Mouse (Mus musculus): ENCODE measurements around the gene Clybl. TPM values are rescaled to one million over a fixed set of nuclear protein-coding genes. Genes with fewer than 3 reads are reported as not detected.

Clybl gene
- polyA plus RNA-seq, 1 experiment from 2014 or later = 34.3 TPM

- Histone ChIP-seq H3K4me3 (ENCODE audit: low read depth, low read length) (no peak overlapping the region), H3K36me3 (ENCODE audit: control insufficient read depth, insufficient read depth, low read length) (no peaks in the 10 kb centered on the region), H3K4me1 (replicated peaks; ENCODE audit: control insufficient read depth, insufficient read depth, low read length) (peaks cover 8% of the 10 kb centered on the region; the same call in 1 of the 2 replicates), H3K27me3 (ENCODE audit: control insufficient read depth, insufficient read depth, low read length) (peaks cover 3% of the 10 kb centered on the region), H3K4me2 (ENCODE audit: low read depth, low read length, severe bottlenecking) (peak overlapping the region; percentile 38; the same call in 1 of the 2 replicates), H3K27ac (ENCODE audit: low read depth, low read length) (peak overlapping the region; percentile 39; the same call in 1 of the 2 replicates), H3K9me3 (ENCODE audit: control insufficient read depth, low read length) (no peaks in the 10 kb centered on the region), H3K9ac (ENCODE audit: low read length) (peak overlapping the region; percentile 2; the same call in 1 of the 2 replicates)
- peak; percentile 72 for ATAC-seq (replicated peaks; ENCODE audit: low FRiP score)
- DNase-seq (ENCODE audit: low spot score) = peak; percentile 80
- WGBS = 3% methylated on average over 19 of the region's 19 CpGs
Measured at GRCm38 (mm10) chr14:122373458-122373857, 192.0 kb downstream of the Clybl start.

GRCm38 (mm10) chr14:122374285-122374997 lies 192.9 kb downstream of the Clybl start:
- Histone ChIP-seq H3K4me3 (ENCODE audit: low read depth, low read length) (no peak overlapping the region), H3K4me2 (ENCODE audit: low read depth, low read length, severe bottlenecking) (peak overlapping the region; percentile 26; the same call in 1 of the 2 replicates), H3K27ac (ENCODE audit: low read depth, low read length) (no peak overlapping the region), H3K9me3 (ENCODE audit: control insufficient read depth, low read length) (no peaks in the 10 kb centered on the region), H3K4me1 (replicated peaks; ENCODE audit: control insufficient read depth, insufficient read depth, low read length) (peaks cover 8% of the 10 kb centered on the region; the same call in 1 of the 2 replicates), H3K9ac (ENCODE audit: low read length) (no peak overlapping the region), H3K27me3 (ENCODE audit: control insufficient read depth, insufficient read depth, low read length) (peaks cover 3% of the 10 kb centered on the region), H3K36me3 (ENCODE audit: control insufficient read depth, insufficient read depth, low read length) (no peaks in the 10 kb centered on the region)
- DNase-seq (ENCODE audit: low spot score) = peak; percentile 79
- 4% methylated on average over 9 of the region's 9 CpGs for WGBS
- ATAC-seq (replicated peaks; ENCODE audit: low FRiP score) = peak; percentile 82

- ATAC-seq (replicated peaks; ENCODE audit: low FRiP score) = peak; percentile 47
- Histone ChIP-seq H3K4me1 (replicated peaks; ENCODE audit: control insufficient read depth, insufficient read depth, low read length) (peaks cover 8% of the 10 kb centered on the region; the same call in 1 of the 2 replicates), H3K9ac (ENCODE audit: low read length) (peak overlapping the region; percentile 24)
Measured at GRCm38 (mm10) chr14:122375070-122375811, 193.7 kb downstream of the Clybl start.

GRCm38 (mm10) chr14:122376482-122377143 lies 195.1 kb downstream of the Clybl start:
- DNase-seq (ENCODE audit: low spot score) = peak; percentile 44
- Histone ChIP-seq H3K4me1 (replicated peaks; ENCODE audit: control insufficient read depth, insufficient read depth, low read length) (peaks cover 8% of the 10 kb centered on the region; the same call in 1 of the 2 replicates), H3K4me2 (ENCODE audit: low read depth, low read length, severe bottlenecking) (peak overlapping the region; percentile 43), H3K36me3 (ENCODE audit: control insufficient read depth, insufficient read depth, low read length) (no peaks in the 10 kb centered on the region), H3K27me3 (ENCODE audit: control insufficient read depth, insufficient read depth, low read length) (peaks cover 3% of the 10 kb centered on the region), H3K4me3 (ENCODE audit: low read depth, low read length) (peak overlapping the region; percentile 13; the same call in 1 of the 2 replicates), H3K27ac (ENCODE audit: low read depth, low read length) (peak overlapping the region; percentile 68), H3K9ac (ENCODE audit: low read length) (peak overlapping the region; percentile 53), H3K9me3 (ENCODE audit: control insufficient read depth, low read length) (no peaks in the 10 kb centered on the region)
- 37% methylated on average over 9 of the region's 9 CpGs for WGBS
- ATAC-seq (replicated peaks; ENCODE audit: low FRiP score) = no peak

More at GRCm38 (mm10) chr14:122375070-122375811, 193.7 kb downstream of the Clybl start:
- Histone ChIP-seq H3K9me3 (ENCODE audit: control insufficient read depth, low read length) (no peaks in the 10 kb centered on the region), H3K4me2 (ENCODE audit: low read depth, low read length, severe bottlenecking) (peak overlapping the region; percentile 0; the same call in 1 of the 2 replicates), H3K36me3 (ENCODE audit: control insufficient read depth, insufficient read depth, low read length) (no peaks in the 10 kb centered on the region), H3K4me3 (ENCODE audit: low read depth, low read length) (no peak overlapping the region), H3K27me3 (ENCODE audit: control insufficient read depth, insufficient read depth, low read length) (peaks cover 3% of the 10 kb centered on the region), H3K27ac (ENCODE audit: low read depth, low read length) (peak overlapping the region; percentile 79)
- 16% methylated on average over 12 of the region's 12 CpGs for WGBS
- peak; percentile 60 for DNase-seq (ENCODE audit: low spot score)

GRCm38 (mm10) chr14:122377681-122378080 lies 196.2 kb downstream of the Clybl start:
- H3K4me3 ChIP-seq (ENCODE audit: low read depth, low read length) = no peak overlapping the region
- peak; percentile 48 for DNase-seq (ENCODE audit: low spot score)
- H3K36me3 ChIP-seq (ENCODE audit: control insufficient read depth, insufficient read depth, low read length) = no peaks in the 10 kb centered on the region
- H3K9ac ChIP-seq (ENCODE audit: low read length) = no peak overlapping the region
- ATAC-seq (replicated peaks; ENCODE audit: low FRiP score) = no peak
- WGBS = 32% methylated on average over 6 of the region's 6 CpGs
- peaks cover 3% of the 10 kb centered on the region for H3K27me3 ChIP-seq (ENCODE audit: control insufficient read depth, insufficient read depth, low read length)
- peak overlapping the region; percentile 68; the same call in 1 of the 2 replicates for H3K27ac ChIP-seq (ENCODE audit: low read depth, low read length)
- peak overlapping the region; percentile 29; the same call in 1 of the 2 replicates for H3K4me2 ChIP-seq (ENCODE audit: low read depth, low read length, severe bottlenecking)
- no peaks in the 10 kb centered on the region for H3K9me3 ChIP-seq (ENCODE audit: control insufficient read depth, low read length)
- peaks cover 8% of the 10 kb centered on the region; the same call in 1 of the 2 replicates for H3K4me1 ChIP-seq (replicated peaks; ENCODE audit: control insufficient read depth, insufficient read depth, low read length)

- DNase-seq (ENCODE audit: low spot score) = peak; percentile 42
- H3K9me3 ChIP-seq (ENCODE audit: control insufficient read depth, low read length) = no peaks in the 10 kb centered on the region
- peaks cover 6% of the 10 kb centered on the region; the same call in 1 of the 2 replicates for H3K4me1 ChIP-seq (replicated peaks; ENCODE audit: control insufficient read depth, insufficient read depth, low read length)
- WGBS = 92% methylated on average over 9 of the region's 9 CpGs
- H3K4me2 ChIP-seq (ENCODE audit: low read depth, low read length, severe bottlenecking) = no peak overlapping the region
- ATAC-seq (replicated peaks; ENCODE audit: low FRiP score) = no peak
- H3K27ac ChIP-seq (ENCODE audit: low read depth, low read length) = no peak overlapping the region
- H3K4me3 ChIP-seq (ENCODE audit: low read depth, low read length) = no peak overlapping the region
- no peak overlapping the region for H3K9ac ChIP-seq (ENCODE audit: low read length)
- no peaks in the 10 kb centered on the region for H3K36me3 ChIP-seq (ENCODE audit: control insufficient read depth, insufficient read depth, low read length)
- peaks cover 3% of the 10 kb centered on the region for H3K27me3 ChIP-seq (ENCODE audit: control insufficient read depth, insufficient read depth, low read length)
Measured at GRCm38 (mm10) chr14:122379076-122379475, 197.6 kb downstream of the Clybl start.

- Histone ChIP-seq H3K27ac (ENCODE audit: low read depth, low read length) (no peak overlapping the region), H3K4me2 (ENCODE audit: low read depth, low read length, severe bottlenecking) (no peak overlapping the region), H3K36me3 (ENCODE audit: control insufficient read depth, insufficient read depth, low read length) (no peaks in the 10 kb centered on the region), H3K9ac (ENCODE audit: low read length) (no peak overlapping the region), H3K4me1 (replicated peaks; ENCODE audit: control insufficient read depth, insufficient read depth, low read length) (peaks cover 9% of the 10 kb centered on the region), H3K9me3 (ENCODE audit: control insufficient read depth, low read length) (no peaks in the 10 kb centered on the region), H3K27me3 (ENCODE audit: control insufficient read depth, insufficient read depth, low read length) (peaks cover 3% of the 10 kb centered on the region), H3K4me3 (ENCODE audit: low read depth, low read length) (no peak overlapping the region)
- peak; percentile 38 for DNase-seq (ENCODE audit: low spot score)
- ATAC-seq (replicated peaks; ENCODE audit: low FRiP score) = no peak
- 89% methylated on average over 5 of the region's 5 CpGs for WGBS
Measured at GRCm38 (mm10) chr14:122379996-122380395, 198.5 kb downstream of the Clybl start.
